Mouse (Mus musculus) heart, postnatal 0 days (tissue): ENCODE data around the gene Wwox. TPM values are rescaled to one million over a fixed set of nuclear protein-coding genes. Genes with fewer than 3 reads are reported as not detected.

ENCODE experiments used
- ATAC-seq: fragments of 200-750 bp; cut with Nextera tagmentation; 2 replicates; pipeline ENCODE4 v1.8.0; 2017; ENCODE audit warnings: low read depth, moderate number of reproducible peaks, moderate library complexity; ENCODE audit not compliant: insufficient read depth
- DNase-seq: peaks from one replicate; pipeline ENCODE4 v3.0.0-alpha.2; 2016; ENCODE audit warnings: low spot score
- H3K27ac ChIP-seq: fragments of 300-500 bp; sonication (generic); 2 replicates; pipeline ENCODE4 v1.5.1; 2014; ENCODE audit warnings: low read depth, mild to moderate bottlenecking
- H3K27me3 ChIP-seq: fragments of 300-500 bp; sonication (generic); 2 replicates; pipeline ENCODE4 v1.6.1; 2014; ENCODE audit warnings: low read length, mixed read lengths; ENCODE audit not compliant: control insufficient read depth, insufficient read depth
- H3K36me3 ChIP-seq: fragments of 300-500 bp; sonication (generic); replicated peaks from 2 replicates; pipeline ENCODE4 v1.6.1; 2014; ENCODE audit warnings: low read length, mixed read lengths; ENCODE audit not compliant: control insufficient read depth, insufficient read depth
- H3K4me1 ChIP-seq: fragments of 300-500 bp; sonication (generic); 2 replicates; pipeline ENCODE4 v1.6.1; 2014; ENCODE audit warnings: antibody characterized with exemption; ENCODE audit not compliant: control insufficient read depth, insufficient read depth
- H3K4me2 ChIP-seq: fragments of 300-500 bp; sonication (generic); 2 replicates; pipeline ENCODE4 v1.6.1; 2014; ENCODE audit warnings: low read depth, mild to moderate bottlenecking, low read length, moderate library complexity
- H3K4me3 ChIP-seq: fragments of 300-500 bp; sonication (generic); 2 replicates; pipeline ENCODE4 v1.5.1; 2014; ENCODE audit warnings: low read depth, low read length
- H3K9ac ChIP-seq: fragments of 300-500 bp; sonication (generic); replicated peaks from 2 replicates; pipeline ENCODE4 v1.6.1; 2014; ENCODE audit warnings: low read depth, low read length, mixed read lengths
- H3K9me3 ChIP-seq: fragments of 300-500 bp; sonication (generic); replicated peaks from 2 replicates; pipeline ENCODE4 v1.6.1; 2016; ENCODE audit warnings: low read length; ENCODE audit not compliant: control insufficient read depth
- CTCF ChIP-seq: IDR thresholded peaks from 2 replicates; pipeline ENCODE4 v1.5.1; 2016; ENCODE audit warnings: antibody characterized with exemption, control low read depth, low read depth
- EP300 ChIP-seq: IDR thresholded peaks from 2 replicates; pipeline ENCODE4 v1.6.1; 2016; ENCODE audit warnings: antibody characterized with exemption, low read depth
- WGBS: fragments of 180-500 bp; shearing (Covaris S2); extraction: QIAGEN DNeasy Blood & Tissue Kit; methylation state at CpG from one replicate; pipeline ENCODE4 v1.1.7; 2014; 5-methylcytosine and 5-hydroxymethylcytosine counted together
- polyA plus RNA-seq: library from polyadenylated mRNA; unstranded; fragments of >200 nt; fragmentation: Nextera tagmentation; extraction: Ambion mirVana; gene quantifications from 2 replicates; pipeline ENCODE4 v1.2.1, GENCODE M21; 2015
- total RNA-seq: library from RNA; depleted of rRNA; stranded (reverse); fragments of >200 nt; gene quantifications from 2 replicates; pipeline ENCODE4 v1.2.3, GENCODE M21; 2014; ENCODE audit warnings: low replicate concordance

Gene Wwox
- total and polyA plus RNA-seq, 2 experiments from 2014 or later = 7.5 to 9.6 TPM

DNA sequence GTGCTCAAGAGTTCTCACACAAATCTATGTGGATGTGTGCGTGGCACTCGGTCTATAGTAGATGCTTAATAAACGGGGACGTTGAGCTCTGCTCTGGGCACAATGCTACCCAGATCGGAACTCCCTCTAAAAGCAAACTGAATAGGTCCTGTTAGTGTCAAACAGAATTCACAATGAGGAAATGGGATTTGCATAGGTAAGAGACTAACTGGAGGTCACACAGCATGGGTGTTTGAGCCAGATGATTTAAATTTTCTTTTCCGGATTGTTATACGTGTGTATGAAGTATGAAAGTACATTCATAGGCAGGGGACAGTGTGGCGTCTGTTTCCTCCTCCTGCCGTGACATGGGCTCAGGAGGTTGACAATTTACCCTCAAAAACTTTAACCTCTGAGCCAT is 469.7 kb downstream of the Wwox start:
- Histone ChIP-seq H3K27ac (no peak overlapping the region), H3K36me3 (no peaks in the 10 kb centered on the region), H3K9ac (no peak overlapping the region), H3K4me3 (no peak overlapping the region), H3K27me3 (no peaks in the 10 kb centered on the region), H3K9me3 (no peaks in the 10 kb centered on the region), H3K4me1 (no peaks in the 10 kb centered on the region), H3K4me2 (no peak overlapping the region)
- 88% methylated on average over 9 of the region's 9 CpGs for WGBS
- ATAC-seq = no peak
- TF ChIP-seq EP300 (no peak), CTCF (no peak)
- no peak for DNase-seq

DNA sequence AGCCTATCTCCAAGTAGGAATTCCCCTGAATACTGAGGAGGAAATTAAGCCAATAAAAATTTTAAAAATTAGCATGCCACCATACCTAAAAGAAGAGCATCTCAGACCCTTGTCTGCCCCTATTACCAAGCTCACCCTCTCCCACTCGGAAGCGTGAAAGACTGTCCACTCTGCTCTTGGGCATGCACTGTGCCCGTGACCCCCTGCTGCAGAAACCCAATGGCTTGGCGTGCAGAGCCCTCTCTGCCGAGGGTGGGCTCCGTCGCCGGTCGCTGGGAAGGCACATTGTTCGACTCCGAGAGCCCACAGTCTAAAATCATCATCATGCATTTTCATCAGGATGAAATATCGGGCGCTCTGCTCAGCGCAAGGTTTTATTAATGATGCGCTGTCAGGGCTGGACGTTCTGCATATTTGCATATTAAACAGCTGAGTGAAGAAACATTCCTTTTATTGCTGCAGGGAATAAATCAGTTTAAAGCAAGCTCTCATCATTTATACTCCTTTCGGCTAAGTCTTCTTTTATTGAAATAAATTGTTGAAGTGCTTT is 471.7 kb downstream of the Wwox start:
- 92% methylated on average over 17 of the region's 17 CpGs for WGBS
- Histone ChIP-seq H3K27me3 (no peaks in the 10 kb centered on the region), H3K4me1 (no peaks in the 10 kb centered on the region), H3K9me3 (no peaks in the 10 kb centered on the region), H3K27ac (no peak overlapping the region), H3K36me3 (no peaks in the 10 kb centered on the region), H3K4me3 (no peak overlapping the region), H3K9ac (no peak overlapping the region), H3K4me2 (no peak overlapping the region)
- TF ChIP-seq CTCF (no peak), EP300 (no peak)
- DNase-seq = no peak
- no peak for ATAC-seq

DNA sequence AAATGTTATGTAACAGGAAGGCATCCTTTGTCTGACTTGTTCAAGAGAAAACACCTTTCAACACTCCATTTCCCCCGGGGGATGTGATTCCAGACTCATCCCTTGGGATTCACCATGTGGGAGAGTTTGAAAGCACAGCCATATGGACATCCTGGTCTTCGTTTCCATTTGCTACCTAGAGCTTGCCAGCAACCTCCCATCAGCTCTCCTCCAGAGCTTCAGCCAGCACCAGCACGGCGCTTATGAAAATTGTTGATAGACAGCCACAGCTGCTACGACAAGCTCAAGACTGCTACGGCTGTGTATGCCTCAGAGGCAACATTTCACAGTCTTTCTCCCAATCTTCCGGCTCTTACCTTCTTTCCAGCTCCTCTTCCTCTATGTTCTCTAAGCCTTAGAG is 484.2 kb downstream of the Wwox start:
- peaks cover 6% of the 10 kb centered on the region for H3K4me1 ChIP-seq
- H3K27me3 ChIP-seq = no peaks in the 10 kb centered on the region
- no peak overlapping the region for H3K4me3 ChIP-seq
- H3K4me2 ChIP-seq = no peak overlapping the region
- WGBS = 54% methylated on average over 7 of the region's 7 CpGs
- no peak for DNase-seq
- TF ChIP-seq EP300 = no peak
- no peak for TF ChIP-seq CTCF
- ATAC-seq = no peak
- no peak overlapping the region for H3K27ac ChIP-seq
- H3K9me3 ChIP-seq = no peaks in the 10 kb centered on the region
- H3K9ac ChIP-seq = no peak overlapping the region
- no peaks in the 10 kb centered on the region for H3K36me3 ChIP-seq

DNA sequence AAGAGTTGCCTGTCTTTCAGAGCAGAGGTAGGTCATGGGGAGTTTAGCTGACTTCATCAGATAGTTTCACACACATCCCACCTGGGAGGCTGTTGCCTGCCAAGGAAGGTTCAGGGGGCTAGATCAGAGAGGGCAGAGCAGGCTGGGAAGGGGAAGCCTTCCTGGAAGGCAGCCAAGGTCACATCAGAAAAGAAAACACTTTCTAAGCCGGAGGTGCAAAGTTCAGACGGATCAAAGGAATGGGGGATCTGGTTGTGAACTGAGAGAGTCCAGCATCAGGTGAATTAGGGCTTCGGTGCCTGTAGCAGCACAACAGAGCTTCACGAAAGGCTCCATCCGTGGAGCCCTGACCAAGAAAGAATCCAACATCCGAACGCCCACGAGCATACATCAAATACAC is 488.0 kb downstream of the Wwox start:
- no peak for DNase-seq
- 60% methylated on average over 8 of the region's 8 CpGs for WGBS
- no peak for ATAC-seq

GRCm38 (mm10) chr8:114927917-114928316 is 488.5 kb downstream of the Wwox start:
- Histone ChIP-seq H3K4me3 (no peak overlapping the region), H3K9me3 (no peaks in the 10 kb centered on the region), H3K27me3 (no peaks in the 10 kb centered on the region), H3K9ac (no peak overlapping the region), H3K4me2 (no peak overlapping the region), H3K4me1 (peaks cover 6% of the 10 kb centered on the region), H3K27ac (no peak overlapping the region), H3K36me3 (no peaks in the 10 kb centered on the region)
- DNase-seq (no peak), ATAC-seq (no peak)
- 70% methylated on average over 4 of the region's 4 CpGs for WGBS
- no peak for TF ChIP-seq CTCF
- no peak for TF ChIP-seq EP300

More for the DNA sequence above, 488.0 kb downstream of the Wwox start:
- Histone ChIP-seq H3K4me2 (no peak overlapping the region), H3K9ac (no peak overlapping the region), H3K4me3 (no peak overlapping the region), H3K36me3 (no peaks in the 10 kb centered on the region), H3K9me3 (no peaks in the 10 kb centered on the region), H3K27ac (no peak overlapping the region), H3K27me3 (no peaks in the 10 kb centered on the region), H3K4me1 (peaks cover 6% of the 10 kb centered on the region)
- no peak for TF ChIP-seq CTCF

GRCm38 (mm10) chr8:114929597-114929996 is 490.1 kb downstream of the Wwox start:
- Histone ChIP-seq H3K4me1 (0 out of 2 replicates have a peak, but pooled peaks cover under 1% of the 10 kb centered on the region), H3K27me3 (no peaks in the 10 kb centered on the region), H3K9ac (no peak overlapping the region), H3K4me3 (no peak overlapping the region), H3K36me3 (no peaks in the 10 kb centered on the region), H3K9me3 (no peaks in the 10 kb centered on the region), H3K27ac (no peak overlapping the region), H3K4me2 (no peak overlapping the region)
- no peak for TF ChIP-seq CTCF
- TF ChIP-seq EP300 = no peak
- WGBS = 85% methylated on average over 4 of the region's 4 CpGs
- ATAC-seq (no peak), DNase-seq (no peak)
